Mouse (Mus musculus) testis, adult 2 months (tissue): ENCODE data around the gene Cyth3.

Source experiments
- CTCF ChIP-seq: fragments of 200-500 bp; IDR thresholded peaks from 2 replicates; pipeline ENCODE4 v1.5.1; 2012; ENCODE audit warnings: low read depth, mild to moderate bottlenecking, inconsistent platforms, low read length, moderate library complexity; ENCODE audit not compliant: control insufficient read depth, insufficient read depth, insufficient replicate concordance
- POLR2A ChIP-seq: fragments of 200-500 bp; IDR thresholded peaks from 2 replicates; pipeline ENCODE4 v1.6.1; 2012; ENCODE audit warnings: low read depth, mild to moderate bottlenecking, inconsistent platforms, low read length, moderate library complexity; ENCODE audit not compliant: control insufficient read depth

GRCm38 (mm10) chr5:143647412-143647811 lies 25.2 kb downstream of the Cyth3 start:
- TF ChIP-seq CTCF = no peak
- no peak for TF ChIP-seq POLR2A
